In genomic region chr4:44260244-44260643, GRCm38 (mm10) we compare ENCODE assay signal across 8 mouse cellular contexts. TPM values are rescaled to one million over a fixed set of nuclear protein-coding genes. Genes with fewer than 3 reads are reported as not detected.
DNase-seq lines count a peak whose midpoint lies in the region; ATAC-seq and TF ChIP-seq lines count a peak whose summit lies in the region.

No protein-coding gene starts in this region.

- peak; percentile 71 for DNase-seq in CD4-positive, CD25-positive, alpha-beta regulatory T cell, adult 2 months (ENCODE audit: low read depth, low spot score)
- peak; percentile 20 to 75 for DNase-seq in spleen, postnatal 10 days (ENCODE audit: low spot score in 2 of 2)
- no peak for DNase-seq in spleen, adult 12 weeks (ENCODE audit: low spot score)
- DNase-seq in kidney, postnatal 10 days, result peak; percentile 86
- peak; percentile 53 for DNase-seq in yolk sac, embryonic 10.5 days (ENCODE audit: low spot score)
- no peak for DNase-seq in cerebellum, adult 9-11 months

- no peaks in the 10 kb centered on the region for H3K27me3 ChIP-seq in myocyte (ENCODE audit: control insufficient read depth, insufficient read depth, insufficient read length)

- no peak for ATAC-seq in CD4-positive, CD25-positive, alpha-beta regulatory T cell, adult 4 months

- no peaks in the 10 kb centered on the region for H3K36me3 ChIP-seq in myocyte (ENCODE audit: control insufficient read depth, insufficient read depth)

- no peak overlapping the region for H3K4me2 ChIP-seq in myocyte (ENCODE audit: low read depth)

- H3ac ChIP-seq in myocyte (ENCODE audit: control insufficient read depth, insufficient read length), result no peak overlapping the region

- H3K4me3 ChIP-seq in myocyte, result no peak overlapping the region

- no peak for TF ChIP-seq POLR2A in myocyte (IDR thresholded peaks at IDR 0.05; ENCODE audit: insufficient read length, low read depth)

- no peaks in the 10 kb centered on the region for H3K79me2 ChIP-seq in myocyte (ENCODE audit: control insufficient read depth, insufficient read depth)

TF ChIP-seq in myocyte, 11 proteins besides CTCF, POLR2A, EP300 and RAD21:
- TF ChIP-seq REST (IDR thresholded peaks at IDR 0.05; ENCODE audit: insufficient read depth, insufficient read length), result peak; percentile 85
- TF ChIP-seq TCF3 (IDR thresholded peaks at IDR 0.05; ENCODE audit: insufficient read length, low read depth), result no peak
- TF ChIP-seq MAX (IDR thresholded peaks at IDR 0.05; ENCODE audit: low read depth), result peak; percentile 73
TF ChIP-seq in myocyte: peak in this region for 2.

RNA-seq across cellular contexts. Expression of gene Rnf38, which starts 26.7 kb away (rescaled TPM):
- 10 to 100 TPM; 27.5 to 27.7 TPM for polyA plus RNA-seq in CD4-positive, CD25-positive, alpha-beta regulatory T cell, adult 4 months (2017; shearing (Covaris generic))
- polyA plus RNA-seq in myocyte (2012; fragmentation: generic; extraction: Trizol), result 12.6 TPM

RNA-seq across cellular contexts. Expression of gene Melk, which starts 40.4 kb away (rescaled TPM):
- 1 to 10 TPM; 5.2 to 8.1 TPM for polyA plus RNA-seq in CD4-positive, CD25-positive, alpha-beta regulatory T cell, adult 4 months (2017; shearing (Covaris generic))
- polyA plus RNA-seq in myocyte (2012; fragmentation: generic; extraction: Trizol), result 8.9 TPM

Comparison
In these comparisons a context has a peak if more than half of its experiments do, and no peak if none do; other contexts are left out.
1. DNase-seq: peak in CD4-positive, CD25-positive, alpha-beta regulatory T cell, adult 2 months (single experiment), spleen, postnatal 10 days (2 of 2), kidney, postnatal 10 days (single experiment) and yolk sac, embryonic 10.5 days (single experiment); none in spleen, adult 12 weeks (single experiment) and cerebellum, adult 9-11 months (single experiment).